Mouse (Mus musculus) A20 (cell line): Measurements from ENCODE around the gene Gal3st1.
A peak's percentile ranks its signal among the peaks of the same experiment; 100 is the strongest.
"Not testable (repeated sequence)": the region's sequence is repeated elsewhere in the genome, so short reads cannot be mapped to it uniquely, and the experiment has no call there.

Source experiments
- DNase-seq: peaks from one replicate; pipeline ENCODE4 v3.0.0-alpha.2; 2011; ENCODE audit warnings: low read depth, low spot score

Gal3st1 gene

DNA sequence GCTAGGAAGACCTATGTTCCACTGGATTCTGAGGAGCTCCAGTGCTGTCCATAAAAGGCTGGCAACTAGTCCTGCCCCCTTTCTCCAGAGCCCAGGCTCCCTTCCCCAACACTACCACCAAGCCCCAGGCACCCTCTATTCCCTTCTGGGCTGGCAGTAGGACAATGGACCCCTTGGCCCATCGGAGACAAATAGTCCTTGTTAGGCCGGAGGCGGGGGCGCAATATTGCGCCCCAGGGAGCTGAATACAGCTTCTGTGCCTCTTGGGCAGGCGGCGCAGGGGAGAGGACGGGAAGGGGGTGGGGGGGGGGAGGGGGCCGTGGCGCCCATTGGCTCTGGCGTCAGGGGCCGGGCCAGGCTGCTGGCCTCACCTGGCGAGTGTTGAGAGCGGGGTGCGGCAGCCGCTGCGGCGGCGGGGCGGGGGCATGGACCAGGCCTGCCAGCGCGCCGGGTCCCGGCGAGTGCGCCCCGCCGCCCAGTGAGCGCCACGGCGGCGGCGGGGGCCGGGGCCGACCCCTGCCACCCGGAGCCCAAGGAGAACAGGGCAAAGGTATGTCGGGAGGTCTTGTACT, at the start of gene Gal3st1:
Gal3st1 (plus strand) TSS at position 346 of the 572 bp plus-strand sequence.
- DNase-seq = no peak

DNA sequence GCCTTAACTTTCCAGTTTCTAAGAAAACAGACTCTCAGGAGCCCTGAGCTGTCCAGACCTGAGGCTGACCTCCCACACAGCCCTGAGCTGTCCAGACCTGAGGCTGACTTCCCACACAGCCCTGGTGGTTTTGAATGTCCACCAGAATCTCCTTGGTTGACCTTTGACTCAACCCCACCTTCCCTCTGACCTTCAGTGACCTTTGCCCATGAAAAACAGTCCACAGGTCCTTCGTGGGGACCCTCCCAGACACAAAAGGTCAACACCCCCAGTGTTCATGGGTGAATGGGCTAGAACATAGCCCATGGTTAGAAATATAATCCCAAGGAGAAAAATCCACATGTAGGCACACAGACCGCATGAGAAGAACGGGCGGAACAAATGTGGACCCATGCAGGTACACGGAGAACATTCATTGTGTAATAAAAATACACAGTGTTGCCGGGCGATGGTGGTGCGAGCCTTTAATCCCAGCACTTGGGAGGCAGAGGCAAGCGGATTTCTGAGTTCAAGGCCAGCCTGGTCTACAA, 49.6 kb upstream of the Gal3st1 start:
- DNase-seq = no peak

GRCm38 (mm10) chr11:3935135-3935534, 48.3 kb upstream of the Gal3st1 start:
- no peak for DNase-seq

DNA sequence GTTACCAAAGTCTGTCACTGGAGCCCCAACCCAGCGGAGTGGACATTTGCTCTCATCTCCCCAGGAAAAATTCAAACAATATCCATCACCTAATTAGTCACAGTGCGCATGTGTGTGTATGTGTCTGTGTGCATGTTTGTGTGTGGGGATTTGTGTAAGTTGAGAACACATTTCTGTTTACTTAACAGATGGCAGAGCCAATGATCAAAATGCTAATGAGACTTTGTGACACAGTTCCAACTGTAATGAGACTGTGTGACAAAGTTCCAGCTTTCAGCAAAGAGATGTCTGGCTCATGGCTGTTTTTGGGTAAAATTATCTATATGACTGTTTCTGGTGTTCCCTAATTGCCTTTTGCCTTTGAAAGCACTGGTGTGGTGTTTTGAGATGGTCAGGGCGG, 47.1 kb upstream of the Gal3st1 start:
- DNase-seq = no peak

- DNase-seq = no peak
Observed at GRCm38 (mm10) chr11:3937321-3937874, 46.0 kb upstream of the Gal3st1 start.

- DNase-seq = no peak
Observed at GRCm38 (mm10) chr11:3941371-3941770, 42.1 kb upstream of the Gal3st1 start.

- DNase-seq = no peak
Observed at GRCm38 (mm10) chr11:3946386-3946785, 37.0 kb upstream of the Gal3st1 start.

DNA sequence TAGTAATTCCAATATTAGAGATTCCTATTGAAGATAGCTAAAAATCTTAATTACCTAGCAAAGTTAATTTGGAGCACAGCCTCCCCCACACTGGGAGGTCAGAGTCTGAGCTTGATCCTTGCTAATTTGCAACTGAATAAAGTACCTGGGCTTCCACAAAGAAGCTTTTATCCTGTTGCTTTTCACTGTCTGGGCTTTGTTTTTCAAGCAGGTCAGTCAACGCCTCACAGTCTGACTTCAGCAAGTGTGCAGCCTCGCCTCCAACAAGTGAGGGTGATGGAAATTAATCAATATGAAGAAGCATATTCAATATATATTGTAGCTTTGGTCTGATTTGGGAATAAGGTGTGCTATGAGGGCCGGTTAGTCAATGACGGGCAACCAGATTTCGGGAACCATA, 28.6 kb upstream of the Gal3st1 start:
- not testable (repeated sequence) for DNase-seq

GRCm38 (mm10) chr11:3955371-3955770, 28.1 kb upstream of the Gal3st1 start:
- DNase-seq = not testable (repeated sequence)

- no peak for DNase-seq
Observed at GRCm38 (mm10) chr11:3960901-3961300, 22.5 kb upstream of the Gal3st1 start.

- DNase-seq = no peak
Observed at GRCm38 (mm10) chr11:3961761-3962160, 21.7 kb upstream of the Gal3st1 start.

DNA sequence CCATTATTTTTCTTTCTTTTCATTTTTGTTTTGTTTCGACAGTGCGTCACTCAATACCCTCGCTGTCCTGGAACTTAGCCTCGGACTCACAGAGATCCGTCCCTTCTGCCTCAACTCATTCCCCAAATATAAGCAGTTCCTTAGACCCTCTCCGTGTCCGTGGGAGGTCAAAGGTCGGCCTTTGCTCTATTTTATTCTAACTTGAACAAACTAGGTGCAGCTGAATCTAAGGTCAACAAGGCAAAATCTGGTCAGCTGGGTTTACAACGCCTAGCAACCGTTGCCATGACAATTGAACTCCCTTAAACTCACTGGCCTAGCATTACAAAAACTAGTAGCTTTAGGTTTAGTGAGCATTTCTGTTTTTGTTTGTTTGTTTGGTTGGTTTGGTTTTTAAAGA, 20.3 kb upstream of the Gal3st1 start:
- DNase-seq = no peak

- DNase-seq = peak; percentile 94
Observed at GRCm38 (mm10) chr11:3963610-3964415, 19.6 kb upstream of the Gal3st1 start, which contains the start of gene Pes1. Gene Pes1 (plus strand): TSS chr11:3963975.

DNA sequence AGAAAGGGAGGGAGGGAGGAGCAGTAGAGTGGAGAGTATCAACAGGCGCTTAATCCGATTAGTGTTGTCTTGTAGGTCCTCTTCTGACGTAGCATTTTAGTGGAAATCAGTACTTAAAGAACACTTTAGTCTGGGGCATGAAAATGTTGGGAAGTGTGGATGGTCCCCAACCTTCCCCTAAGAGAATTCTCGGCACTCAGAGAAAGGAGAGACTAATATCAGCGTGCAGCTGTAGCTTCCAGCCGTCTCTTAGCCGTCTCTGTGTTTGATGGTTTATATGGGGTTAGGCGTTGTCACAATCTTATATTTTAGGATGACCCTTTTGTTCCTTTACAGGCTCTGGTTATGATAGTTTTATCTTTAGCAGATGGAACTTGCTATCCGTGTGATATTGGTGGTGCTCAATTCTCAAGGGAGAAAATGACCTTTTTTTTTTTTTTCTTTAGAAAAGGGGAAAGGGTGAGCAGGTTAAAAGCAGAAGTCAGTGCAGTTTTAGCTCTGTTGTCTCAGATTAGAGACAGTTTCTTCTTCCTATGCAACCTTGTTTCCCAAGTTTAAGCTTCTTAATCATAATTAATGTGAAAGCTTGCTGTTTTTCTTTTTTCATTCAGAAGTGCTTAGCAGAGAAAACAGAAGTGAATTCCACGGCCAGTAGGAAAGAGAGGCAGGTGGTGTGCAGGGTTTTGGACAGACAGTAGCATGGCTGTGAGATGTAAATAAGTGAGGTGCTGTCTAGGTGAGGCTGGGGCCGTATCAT, 18.8 kb upstream of the Gal3st1 start:
- peak; percentile 58 for DNase-seq

DNA sequence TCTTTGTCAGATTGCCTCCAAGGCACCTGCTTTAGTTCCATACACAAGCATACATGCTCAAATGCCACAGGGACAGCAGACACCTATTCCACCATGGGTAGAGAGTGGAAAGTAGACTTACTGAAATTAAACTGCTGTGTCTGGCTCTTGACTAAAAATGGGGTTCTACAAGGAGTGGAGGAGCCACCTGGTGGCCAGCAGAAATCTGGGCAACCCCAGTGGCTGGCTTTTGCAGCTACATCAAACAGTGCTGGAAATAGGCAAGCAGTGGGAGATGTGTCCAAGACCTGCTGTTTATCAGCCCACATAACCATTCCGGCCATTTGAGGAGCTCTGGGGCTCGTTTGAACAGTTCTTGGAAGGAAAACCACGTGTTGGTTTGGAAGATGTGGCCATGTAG, 13.6 kb upstream of the Gal3st1 start:
- peak; percentile 27 for DNase-seq

GRCm38 (mm10) chr11:3970361-3970760, 13.1 kb upstream of the Gal3st1 start:
- no peak for DNase-seq

- no peak for DNase-seq
Observed at GRCm38 (mm10) chr11:3973081-3973480, 10.4 kb upstream of the Gal3st1 start.

DNA sequence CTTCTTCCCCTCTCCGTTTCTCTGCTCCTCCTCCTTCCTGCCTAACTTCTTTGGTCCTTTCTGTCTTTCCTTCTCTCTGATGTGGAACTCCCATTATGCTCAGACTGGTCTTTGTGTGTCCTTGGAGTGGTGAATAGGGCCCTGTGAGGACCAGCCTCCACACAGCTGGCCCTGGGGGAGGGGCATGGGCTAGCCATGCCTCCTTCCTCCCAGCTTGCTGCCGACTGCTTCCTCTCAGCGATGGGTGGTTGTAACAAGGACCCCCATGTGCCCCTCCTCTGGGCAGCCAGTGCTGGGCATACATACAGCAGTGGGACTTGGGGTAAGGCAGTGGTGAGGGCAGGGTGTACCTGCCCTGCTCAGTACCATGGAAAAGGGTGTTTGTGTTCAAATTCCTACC, 9.1 kb upstream of the Gal3st1 start:
- no peak for DNase-seq

GRCm38 (mm10) chr11:3976678-3977077, 6.8 kb upstream of the Gal3st1 start, which contains the start of gene 4930556J24Rik:
Gene 4930556J24Rik (minus strand): TSS chr11:3976778.
- no peak for DNase-seq

DNA sequence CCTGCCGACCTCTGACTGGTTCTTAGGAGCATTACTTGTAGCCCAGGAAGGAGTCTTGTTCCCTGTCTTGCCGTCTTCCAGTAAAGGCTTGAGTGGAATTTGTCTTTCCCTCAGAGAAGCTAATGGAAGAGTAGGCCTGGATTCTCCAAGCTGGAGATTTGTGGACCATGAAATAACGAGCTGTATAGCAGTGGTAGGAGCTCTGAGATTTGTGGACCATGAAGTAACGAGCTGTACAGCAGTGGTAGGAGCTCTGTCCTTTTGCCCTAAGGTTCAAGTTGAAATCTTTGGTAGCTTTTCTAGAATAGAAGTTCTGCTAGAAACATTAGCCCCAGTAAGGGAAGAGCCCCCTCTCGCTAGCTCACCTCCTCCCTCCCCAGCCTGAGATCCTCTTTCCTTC, 5.0 kb upstream of the Gal3st1 start:
- DNase-seq = no peak

GRCm38 (mm10) chr11:3981536-3981935, 1.9 kb upstream of the Gal3st1 start:
- no peak for DNase-seq
